Mouse (Mus musculus) liver, embryonic 16.5 days (tissue): ENCODE data around the gene Elovl2. TPM values are rescaled to one million over a fixed set of nuclear protein-coding genes. Genes with fewer than 3 reads are reported as not detected.
"Not testable (repeated sequence)": the region's sequence is repeated elsewhere in the genome, so short reads cannot be mapped to it uniquely, and the experiment has no call there.

Experiments
- ATAC-seq: fragments of 200-750 bp; cut with Nextera tagmentation; 2 replicates; pipeline ENCODE4 v1.8.0; 2017; ENCODE audit warnings: low read depth, mild to moderate bottlenecking, moderate number of reproducible peaks, moderate library complexity
- H3K27ac ChIP-seq: fragments of 300-500 bp; sonication (generic); 2 replicates; pipeline ENCODE4 v1.5.1; 2014; ENCODE audit warnings: mild to moderate bottlenecking, low read length
- H3K27me3 ChIP-seq: fragments of 300-500 bp; sonication (generic); 2 replicates; pipeline ENCODE4 v1.6.1; 2014; ENCODE audit warnings: low read depth, low read length, mixed read lengths; ENCODE audit not compliant: control insufficient read depth, insufficient read depth
- H3K36me3 ChIP-seq: fragments of 300-500 bp; sonication (generic); 2 replicates; pipeline ENCODE4 v1.6.1; 2014; ENCODE audit warnings: mild to moderate bottlenecking; ENCODE audit not compliant: control insufficient read depth, insufficient read depth
- H3K4me1 ChIP-seq: fragments of 300-500 bp; sonication (generic); 2 replicates; pipeline ENCODE4 v1.6.1; 2014; ENCODE audit warnings: low read depth, low read length, mixed read lengths; ENCODE audit not compliant: control insufficient read depth
- H3K4me2 ChIP-seq: fragments of 300-500 bp; sonication (generic); 2 replicates; pipeline ENCODE4 v1.6.1; 2014; ENCODE audit warnings: low read depth, low read length, mixed read lengths
- H3K4me3 ChIP-seq: fragments of 300-500 bp; sonication (generic); 2 replicates; pipeline ENCODE4 v1.5.1; 2014; ENCODE audit warnings: low read depth, mild to moderate bottlenecking, low read length
- H3K9ac ChIP-seq: fragments of 300-500 bp; sonication (generic); 2 replicates; pipeline ENCODE4 v1.6.1; 2014; ENCODE audit warnings: low read depth, low read length
- H3K9me3 ChIP-seq: fragments of 300-500 bp; sonication (generic); replicated peaks from 2 replicates; pipeline ENCODE4 v1.6.1; 2016; ENCODE audit warnings: low read length; ENCODE audit not compliant: control insufficient read depth
- WGBS: fragments of 180-500 bp; shearing (Covaris S2); extraction: QIAGEN DNeasy Blood & Tissue Kit; methylation state at CpG from one replicate; pipeline ENCODE4 v1.1.7; 2014; ENCODE audit not compliant: insufficient replicate concordance; 5-methylcytosine and 5-hydroxymethylcytosine counted together
- polyA plus RNA-seq: library from polyadenylated mRNA; unstranded; fragments of >200 nt; fragmentation: Nextera tagmentation; extraction: Ambion mirVana; gene quantifications from 2 replicates; pipeline ENCODE4 v1.2.1, GENCODE M21; 2015

The Elovl2 gene
- 47.5 and 50.6 TPM in 2 replicates for polyA plus RNA-seq

DNA sequence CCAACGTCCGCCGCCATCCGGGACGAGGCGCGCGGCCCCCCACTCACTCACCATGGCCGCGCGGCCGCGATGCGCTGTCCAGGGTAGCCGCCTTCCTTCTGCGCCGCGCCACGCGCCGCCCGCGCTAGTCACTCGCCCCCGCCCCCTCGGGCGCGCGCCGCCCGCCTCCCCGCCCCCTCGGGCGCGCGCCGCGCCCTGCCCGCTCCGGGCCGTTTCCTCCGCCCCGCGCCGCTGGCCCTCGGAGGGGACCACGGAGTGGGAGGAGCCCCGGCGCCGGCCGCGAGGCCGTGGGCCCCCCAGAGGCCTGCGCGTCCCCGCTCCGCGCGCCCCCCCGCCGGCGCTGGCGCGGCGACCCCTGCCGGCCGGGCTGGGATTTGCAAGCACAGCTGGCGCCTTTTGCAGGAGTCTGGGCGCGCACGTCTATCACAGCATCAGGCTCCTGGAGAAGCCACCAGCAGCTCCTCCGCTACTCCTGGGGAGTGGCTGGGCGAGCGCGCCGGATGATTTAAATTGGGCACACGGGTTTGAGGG is at the start of gene Elovl2:
Gene Elovl2 (minus strand): TSS at position 102 of the 531 bp plus-strand sequence.
- WGBS, result 2% methylated on average over 51 of the region's 77 CpGs
- peak within 1 kb of the TSS; percentile 60 for H3K4me2 ChIP-seq
- no peaks in the 10 kb centered on the region for H3K9me3 ChIP-seq
- no peaks in the 10 kb centered on the region; the same call in 1 of the 2 replicates for H3K4me1 ChIP-seq
- peaks cover 12% of the 10 kb centered on the region for H3K27me3 ChIP-seq
- H3K27ac ChIP-seq, result no peak within 1 kb of the TSS
- H3K36me3 ChIP-seq, result no peaks in the 10 kb centered on the region
- peak; percentile 89 for ATAC-seq
- H3K9ac ChIP-seq, result peak within 1 kb of the TSS; percentile 57
- H3K4me3 ChIP-seq, result peak within 1 kb of the TSS; percentile 61

GRCm38 (mm10) chr13:41267827-41268408 is 47.7 kb upstream of the Elovl2 start:
- no peaks in the 10 kb centered on the region for H3K4me1 ChIP-seq
- no peak overlapping the region for H3K9ac ChIP-seq
- no peak overlapping the region for H3K27ac ChIP-seq
- no peak for ATAC-seq
- no peak overlapping the region for H3K4me2 ChIP-seq
- no peaks in the 10 kb centered on the region for H3K27me3 ChIP-seq
- H3K4me3 ChIP-seq, result no peak overlapping the region
- whole genome bisulfite sequencing, result 55% methylated on average over 7 of the region's 7 CpGs
- H3K9me3 ChIP-seq, result no peaks in the 10 kb centered on the region
- peaks cover 2% of the 10 kb centered on the region; the same call in 1 of the 2 replicates for H3K36me3 ChIP-seq

DNA sequence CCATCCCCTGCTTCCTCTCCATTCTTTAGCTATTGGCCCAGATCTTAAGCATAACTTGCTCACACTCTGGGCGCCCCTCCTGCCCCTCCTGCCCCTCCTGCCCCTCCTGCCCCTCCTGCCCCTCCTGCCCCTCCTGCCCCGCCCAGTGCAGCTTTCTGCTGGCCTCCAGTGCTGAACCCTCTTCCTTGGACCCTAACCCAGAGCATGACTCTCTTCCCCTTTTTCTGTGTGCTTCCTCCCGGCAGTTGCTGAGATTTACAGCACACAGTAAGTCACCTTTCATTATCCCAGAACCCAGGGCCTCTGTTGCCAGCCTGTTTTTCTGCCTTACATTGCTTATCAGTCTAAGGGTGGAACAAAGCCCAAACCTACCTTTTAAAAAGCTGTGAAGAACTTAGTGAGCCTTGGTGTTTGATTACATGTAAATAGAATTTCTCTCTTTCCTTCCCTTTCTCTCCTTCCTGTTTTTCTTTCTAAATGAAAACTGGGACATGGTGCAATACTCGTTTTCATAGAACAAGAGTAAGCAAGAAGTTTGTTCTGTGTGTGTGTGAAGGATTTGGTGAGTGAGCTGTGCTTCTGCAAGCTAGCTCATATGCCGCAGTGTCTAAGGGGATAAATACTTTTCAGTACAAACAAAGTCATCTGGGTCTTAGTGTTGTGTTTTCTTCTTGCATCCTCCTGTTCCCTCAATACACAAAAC is 43.2 kb upstream of the Elovl2 start:
- Histone ChIP-seq H3K4me2 (no peak overlapping the region), H3K4me1 (no peaks in the 10 kb centered on the region), H3K27ac (no peak overlapping the region), H3K9ac (no peak overlapping the region), H3K36me3 (no peaks in the 10 kb centered on the region), H3K9me3 (no peaks in the 10 kb centered on the region), H3K27me3 (no peaks in the 10 kb centered on the region), H3K4me3 (no peak overlapping the region)
- 50% methylated on average over 5 of the region's 5 CpGs for WGBS
- no peak for ATAC-seq

DNA sequence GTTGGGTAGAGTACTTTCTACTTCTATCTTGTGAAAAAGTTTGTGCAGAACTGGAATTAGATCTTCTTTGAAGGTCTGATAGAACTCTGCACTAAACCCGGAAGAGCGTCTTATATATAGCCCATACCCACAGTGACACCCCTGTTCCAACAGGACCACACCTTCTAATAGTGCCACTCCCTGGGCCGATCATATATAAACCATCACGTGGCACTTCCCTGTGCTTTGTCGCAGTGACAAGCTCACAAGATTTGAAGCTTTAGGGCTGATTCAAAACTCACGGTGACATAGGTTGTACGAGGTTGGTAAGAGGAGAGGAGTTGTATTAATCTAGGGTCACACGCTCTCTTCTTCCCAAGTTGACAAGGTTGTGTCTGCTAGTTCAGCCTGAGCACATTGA is 41.4 kb upstream of the Elovl2 start:
- H3K4me1 ChIP-seq, H3K27ac ChIP-seq, H3K27me3 ChIP-seq, H3K9ac ChIP-seq, H3K9me3 ChIP-seq, H3K4me3 ChIP-seq, H3K4me2 ChIP-seq, ATAC-seq, H3K36me3 ChIP-seq: not testable (repeated sequence)
- 81% methylated on average over 8 of the region's 8 CpGs for WGBS

- no peaks in the 10 kb centered on the region for H3K36me3 ChIP-seq
- 63% methylated on average over 4 of the region's 4 CpGs for WGBS
- no peak for ATAC-seq
- H3K27me3 ChIP-seq, result no peaks in the 10 kb centered on the region
- no peak overlapping the region for H3K4me3 ChIP-seq
- H3K4me2 ChIP-seq, result no peak overlapping the region
- H3K9me3 ChIP-seq, result no peaks in the 10 kb centered on the region
- H3K9ac ChIP-seq, result no peak overlapping the region
- H3K4me1 ChIP-seq, result no peaks in the 10 kb centered on the region; the same call in 1 of the 2 replicates
- H3K27ac ChIP-seq, result no peak overlapping the region
Observed at GRCm38 (mm10) chr13:41257851-41258250, 37.6 kb upstream of the Elovl2 start.

- WGBS, result 40% methylated on average over 3 of the region's 3 CpGs
- Histone ChIP-seq H3K27me3 (no peaks in the 10 kb centered on the region), H3K4me1 (no peaks in the 10 kb centered on the region; the same call in 1 of the 2 replicates), H3K4me2 (no peak overlapping the region), H3K36me3 (no peaks in the 10 kb centered on the region), H3K4me3 (no peak overlapping the region), H3K9me3 (no peaks in the 10 kb centered on the region), H3K9ac (no peak overlapping the region), H3K27ac (no peak overlapping the region)
- no peak for ATAC-seq
Observed at GRCm38 (mm10) chr13:41256962-41257361, 36.8 kb upstream of the Elovl2 start.

DNA sequence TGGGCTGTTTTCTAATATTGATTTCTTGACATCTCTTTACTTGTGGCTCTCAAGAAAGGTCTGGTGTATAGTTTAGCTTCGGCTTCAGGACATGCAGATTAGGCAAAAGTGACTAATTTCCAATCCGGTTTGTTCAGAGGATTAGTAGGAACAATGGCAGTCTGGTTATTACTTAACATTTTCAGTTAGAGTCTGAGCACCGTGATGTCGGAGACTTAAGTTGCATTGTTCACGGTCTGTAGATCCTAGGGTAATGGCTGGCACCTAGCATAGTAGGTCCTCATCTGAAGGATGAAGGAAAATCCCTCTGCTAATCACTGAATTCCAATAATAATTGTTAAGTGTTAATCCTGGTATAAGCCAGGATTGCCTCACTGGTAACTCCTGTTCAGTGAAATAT is 35.9 kb upstream of the Elovl2 start:
- WGBS, result 69% methylated on average over 5 of the region's 5 CpGs
- Histone ChIP-seq H3K27me3 (no peaks in the 10 kb centered on the region), H3K27ac (no peak overlapping the region), H3K9me3 (no peaks in the 10 kb centered on the region), H3K4me2 (no peak overlapping the region), H3K36me3 (no peaks in the 10 kb centered on the region), H3K9ac (no peak overlapping the region), H3K4me3 (no peak overlapping the region), H3K4me1 (peaks cover 2% of the 10 kb centered on the region)
- ATAC-seq, result no peak

DNA sequence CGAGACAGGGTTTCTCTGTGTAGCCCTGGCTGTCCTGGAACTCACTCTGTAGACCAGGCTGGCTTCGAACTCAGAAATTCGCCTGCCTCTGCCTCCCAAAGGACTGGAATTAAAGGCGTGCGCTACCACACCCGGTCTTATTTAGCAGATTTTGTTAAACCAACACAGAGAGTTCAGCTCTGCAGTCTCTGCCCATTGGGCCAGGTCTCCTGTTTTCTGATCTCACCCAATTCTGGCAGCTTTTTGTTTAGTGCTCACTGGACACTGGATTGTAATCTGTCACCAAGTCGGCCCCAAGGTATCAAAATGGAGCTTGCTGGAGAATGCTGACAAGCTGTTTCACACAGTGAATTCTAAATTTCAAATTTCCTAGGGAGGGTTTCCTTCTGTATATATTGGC is 32.5 kb upstream of the Elovl2 start:
- no peak overlapping the region for H3K4me3 ChIP-seq
- no peak for ATAC-seq
- 70% methylated on average over 7 of the region's 7 CpGs for WGBS
- H3K4me1 ChIP-seq, result peaks cover 15% of the 10 kb centered on the region
- H3K27ac ChIP-seq, result no peak overlapping the region
- no peak overlapping the region for H3K4me2 ChIP-seq
- H3K27me3 ChIP-seq, result no peaks in the 10 kb centered on the region
- H3K9ac ChIP-seq, result no peak overlapping the region
- no peaks in the 10 kb centered on the region for H3K36me3 ChIP-seq
- no peaks in the 10 kb centered on the region for H3K9me3 ChIP-seq

DNA sequence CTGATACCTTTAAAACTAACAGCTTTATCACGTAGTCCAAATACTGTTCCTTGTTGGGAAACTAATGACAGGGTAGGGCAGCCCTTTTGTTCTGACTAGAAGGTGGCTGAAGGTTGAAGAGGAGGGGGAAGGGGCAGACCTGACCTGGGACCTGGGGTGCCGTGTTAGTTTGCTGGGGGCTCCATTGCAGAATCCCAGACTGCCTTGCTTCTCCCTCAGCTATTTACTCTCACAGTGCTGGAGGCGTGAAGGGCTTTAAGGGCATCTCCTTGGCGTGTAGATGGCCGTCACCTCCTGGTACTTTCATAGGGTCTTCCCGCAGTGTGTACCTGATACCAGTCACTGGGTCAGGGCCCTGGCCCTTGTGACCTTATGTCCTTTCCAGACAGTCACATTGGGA is 31.9 kb upstream of the Elovl2 start:
- 71% methylated on average over 6 of the region's 6 CpGs for WGBS
- H3K4me3 ChIP-seq, result no peak overlapping the region
- ATAC-seq, result no peak
- H3K27ac ChIP-seq, result peak overlapping the region; percentile 6
- H3K9me3 ChIP-seq, result no peaks in the 10 kb centered on the region
- H3K36me3 ChIP-seq, result no peaks in the 10 kb centered on the region
- no peak overlapping the region for H3K4me2 ChIP-seq
- H3K4me1 ChIP-seq, result peaks cover 15% of the 10 kb centered on the region
- no peaks in the 10 kb centered on the region for H3K27me3 ChIP-seq
- no peak overlapping the region for H3K9ac ChIP-seq
